Mouse (Mus musculus): ENCODE results near the gene Cers1.

Cers1 gene

GRCm38 (mm10) chr8:70315624-70316510, at the start of gene Cers1:
Gene Cers1, plus strand, starts transcription at chr8:70315775.
- DNase-seq (ENCODE audit: low read depth, low spot score): peak; percentile 40
- Histone ChIP-seq H3K36me3 (ENCODE audit: control insufficient read depth, insufficient read depth, low read length, poor library complexity, severe bottlenecking) (peaks cover 2% of the 10 kb centered on the region; the same call in 1 of the 2 replicates), H3K27me3 (ENCODE audit: control insufficient read depth, insufficient read depth, low read length, poor library complexity, severe bottlenecking) (no peaks in the 10 kb centered on the region)

DNA sequence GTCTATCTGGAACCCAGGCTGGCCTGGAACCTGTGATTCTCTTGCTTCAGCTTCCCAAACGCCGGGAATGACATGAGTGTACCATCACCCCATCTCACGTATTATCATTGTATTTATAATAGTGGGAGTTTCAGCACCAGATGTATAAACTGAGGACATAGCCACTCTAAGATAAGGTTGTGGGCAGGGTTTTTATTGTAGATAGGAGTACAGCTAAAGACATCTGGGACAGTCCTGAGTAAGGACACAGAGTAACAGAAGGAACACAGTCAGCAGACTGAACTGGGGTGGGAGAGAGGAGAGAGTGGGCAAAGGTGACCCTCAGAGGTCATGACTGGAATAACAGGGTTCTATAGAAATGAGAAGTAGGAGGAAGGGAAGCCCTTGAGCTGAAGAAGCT, 47.9 kb upstream of the Cers1 start:
- H3K27me3 ChIP-seq (ENCODE audit: control insufficient read depth, insufficient read depth, low read length, poor library complexity, severe bottlenecking): no peaks in the 10 kb centered on the region; the same call in 1 of the 2 replicates
- DNase-seq (ENCODE audit: low read depth, low spot score): no peak
- peaks cover 2% of the 10 kb centered on the region; the same call in 1 of the 2 replicates for H3K36me3 ChIP-seq (ENCODE audit: control insufficient read depth, insufficient read depth, low read length, poor library complexity, severe bottlenecking)

- H3K27me3 ChIP-seq (ENCODE audit: control insufficient read depth, insufficient read depth, low read length, poor library complexity, severe bottlenecking): no peaks in the 10 kb centered on the region; the same call in 1 of the 2 replicates
- H3K36me3 ChIP-seq (ENCODE audit: control insufficient read depth, insufficient read depth, low read length, poor library complexity, severe bottlenecking): 0 out of 2 replicates have a peak, but pooled peaks cover 2% of the 10 kb centered on the region
- DNase-seq (ENCODE audit: low read depth, low spot score): no peak
These were observed 47.3 kb upstream of the Cers1 start for GRCm38 (mm10) chr8:70268311-70268710.

- 0 out of 2 replicates have a peak, but pooled peaks cover 2% of the 10 kb centered on the region for H3K36me3 ChIP-seq (ENCODE audit: control insufficient read depth, insufficient read depth, low read length, poor library complexity, severe bottlenecking)
- no peaks in the 10 kb centered on the region; the same call in 1 of the 2 replicates for H3K27me3 ChIP-seq (ENCODE audit: control insufficient read depth, insufficient read depth, low read length, poor library complexity, severe bottlenecking)
- DNase-seq (ENCODE audit: low read depth, low spot score): peak; percentile 29
These were observed 46.6 kb upstream of the Cers1 start for GRCm38 (mm10) chr8:70268799-70269565.

- no peaks in the 10 kb centered on the region for H3K36me3 ChIP-seq (ENCODE audit: control insufficient read depth, insufficient read depth, low read length, poor library complexity, severe bottlenecking)
- no peak for DNase-seq (ENCODE audit: low read depth, low spot score)
- no peaks in the 10 kb centered on the region for H3K27me3 ChIP-seq (ENCODE audit: control insufficient read depth, insufficient read depth, low read length, poor library complexity, severe bottlenecking)
These were observed 42.6 kb upstream of the Cers1 start for GRCm38 (mm10) chr8:70272949-70273348.

GRCm38 (mm10) chr8:70274350-70274749, 41.2 kb upstream of the Cers1 start:
- DNase-seq (ENCODE audit: low read depth, low spot score): no peak
- Histone ChIP-seq H3K27me3 (ENCODE audit: control insufficient read depth, insufficient read depth, low read length, poor library complexity, severe bottlenecking) (no peaks in the 10 kb centered on the region), H3K36me3 (ENCODE audit: control insufficient read depth, insufficient read depth, low read length, poor library complexity, severe bottlenecking) (no peaks in the 10 kb centered on the region)

DNA sequence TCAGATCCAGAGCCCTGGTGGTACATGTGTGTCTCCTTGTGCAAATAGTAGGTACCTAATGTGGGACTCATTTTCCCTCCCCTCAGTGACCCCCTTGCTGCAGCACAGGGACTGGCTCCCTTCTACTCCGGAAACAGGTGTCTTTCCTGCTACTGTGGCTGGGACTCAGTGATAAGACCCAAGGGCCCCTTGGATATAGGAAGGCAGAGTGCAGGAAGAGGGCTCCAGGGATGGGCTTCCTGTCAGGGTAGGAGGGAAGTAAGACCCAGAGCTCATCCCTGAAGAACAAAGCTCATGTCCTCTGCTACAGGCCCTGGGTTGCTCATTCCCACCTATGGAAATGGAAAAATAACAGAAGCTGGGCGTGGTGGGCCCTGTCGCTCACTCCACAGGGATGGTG, 39.1 kb upstream of the Cers1 start:
- Histone ChIP-seq H3K27me3 (ENCODE audit: control insufficient read depth, insufficient read depth, low read length, poor library complexity, severe bottlenecking) (no peaks in the 10 kb centered on the region), H3K36me3 (ENCODE audit: control insufficient read depth, insufficient read depth, low read length, poor library complexity, severe bottlenecking) (no peaks in the 10 kb centered on the region)
- no peak for DNase-seq (ENCODE audit: low read depth, low spot score)

DNA sequence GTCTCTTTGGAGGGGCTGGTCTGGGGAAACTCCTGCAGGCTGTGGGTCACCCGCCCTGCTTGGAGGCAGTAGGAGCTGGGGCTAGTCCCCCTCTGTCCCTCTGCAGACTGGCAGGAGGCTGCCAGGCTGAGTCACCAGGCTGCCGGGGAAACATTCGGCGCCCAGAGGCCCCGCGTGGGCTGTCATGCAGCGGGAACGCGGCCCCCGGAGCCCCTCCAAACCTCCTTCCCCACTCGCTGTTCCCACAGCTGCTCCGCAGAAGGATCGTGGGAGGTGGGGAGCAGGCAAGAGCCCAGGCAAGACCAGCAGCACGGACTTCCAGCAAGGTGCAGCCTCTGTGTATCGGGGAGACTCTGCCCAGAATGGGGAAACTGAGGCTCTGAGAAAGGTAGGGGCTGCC, 37.4 kb upstream of the Cers1 start:
- DNase-seq (ENCODE audit: low read depth, low spot score): no peak
- no peaks in the 10 kb centered on the region for H3K27me3 ChIP-seq (ENCODE audit: control insufficient read depth, insufficient read depth, low read length, poor library complexity, severe bottlenecking)
- H3K36me3 ChIP-seq (ENCODE audit: control insufficient read depth, insufficient read depth, low read length, poor library complexity, severe bottlenecking): no peaks in the 10 kb centered on the region

- Histone ChIP-seq H3K27me3 (ENCODE audit: control insufficient read depth, insufficient read depth, low read length, poor library complexity, severe bottlenecking) (no peaks in the 10 kb centered on the region), H3K36me3 (ENCODE audit: control insufficient read depth, insufficient read depth, low read length, poor library complexity, severe bottlenecking) (no peaks in the 10 kb centered on the region)
These were observed 36.3 kb upstream of the Cers1 start for GRCm38 (mm10) chr8:70279266-70279665.

GRCm38 (mm10) chr8:70281001-70281400, 34.6 kb upstream of the Cers1 start:
- no peaks in the 10 kb centered on the region for H3K36me3 ChIP-seq (ENCODE audit: control insufficient read depth, insufficient read depth, low read length, poor library complexity, severe bottlenecking)
- H3K27me3 ChIP-seq (ENCODE audit: control insufficient read depth, insufficient read depth, low read length, poor library complexity, severe bottlenecking): no peaks in the 10 kb centered on the region
- DNase-seq (ENCODE audit: low read depth, low spot score): no peak

More at GRCm38 (mm10) chr8:70279266-70279665, 36.3 kb upstream of the Cers1 start:
- no peak for DNase-seq (ENCODE audit: low read depth, low spot score)

DNA sequence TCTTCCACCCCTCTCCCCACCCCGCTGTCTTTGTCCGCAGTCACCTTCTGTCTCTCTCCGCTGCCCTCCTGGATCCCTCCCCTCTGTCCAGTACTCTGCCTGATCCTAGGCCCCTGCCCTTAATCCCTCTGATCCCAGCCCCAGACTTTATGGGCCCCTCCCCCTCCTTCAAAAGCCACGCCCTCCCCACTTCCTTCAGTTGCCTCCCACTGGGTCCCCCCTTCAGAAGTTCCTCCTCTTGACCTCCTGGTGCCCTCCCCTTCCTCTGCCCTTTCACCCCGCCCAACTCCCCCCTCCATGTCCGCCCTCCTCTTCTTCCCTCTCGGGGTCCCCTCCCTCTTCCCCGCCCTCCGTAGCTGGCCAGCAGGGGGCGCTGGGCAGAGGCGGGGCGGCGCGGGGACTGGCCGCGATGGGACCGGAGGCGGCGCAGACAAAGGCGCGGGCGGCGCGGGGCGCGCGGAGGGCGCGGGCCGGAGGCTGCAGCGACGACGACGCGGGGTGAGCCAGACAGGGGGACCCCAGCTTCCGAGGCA, 32.9 kb upstream of the Cers1 start, which contains the start of gene Homer3:
TSS of gene Homer3 (plus strand) at position 225 of the 533 bp plus-strand sequence.
- H3K36me3 ChIP-seq (ENCODE audit: control insufficient read depth, insufficient read depth, low read length, poor library complexity, severe bottlenecking): no peaks in the 10 kb centered on the region; the same call in 1 of the 2 replicates
- H3K27me3 ChIP-seq (ENCODE audit: control insufficient read depth, insufficient read depth, low read length, poor library complexity, severe bottlenecking): no peaks in the 10 kb centered on the region
- peak; percentile 93 for DNase-seq (ENCODE audit: low read depth, low spot score)

- no peaks in the 10 kb centered on the region for H3K27me3 ChIP-seq (ENCODE audit: control insufficient read depth, insufficient read depth, low read length, poor library complexity, severe bottlenecking)
- H3K36me3 ChIP-seq (ENCODE audit: control insufficient read depth, insufficient read depth, low read length, poor library complexity, severe bottlenecking): no peaks in the 10 kb centered on the region; the same call in 1 of the 2 replicates
- peak; percentile 16 for DNase-seq (ENCODE audit: low read depth, low spot score)
These were observed 32.2 kb upstream of the Cers1 start for GRCm38 (mm10) chr8:70283136-70284077.

- Histone ChIP-seq H3K36me3 (ENCODE audit: control insufficient read depth, insufficient read depth, low read length, poor library complexity, severe bottlenecking) (no peaks in the 10 kb centered on the region; the same call in 1 of the 2 replicates), H3K27me3 (ENCODE audit: control insufficient read depth, insufficient read depth, low read length, poor library complexity, severe bottlenecking) (no peaks in the 10 kb centered on the region)
- no peak for DNase-seq (ENCODE audit: low read depth, low spot score)
These were observed 31.2 kb upstream of the Cers1 start for GRCm38 (mm10) chr8:70284421-70284820.

DNA sequence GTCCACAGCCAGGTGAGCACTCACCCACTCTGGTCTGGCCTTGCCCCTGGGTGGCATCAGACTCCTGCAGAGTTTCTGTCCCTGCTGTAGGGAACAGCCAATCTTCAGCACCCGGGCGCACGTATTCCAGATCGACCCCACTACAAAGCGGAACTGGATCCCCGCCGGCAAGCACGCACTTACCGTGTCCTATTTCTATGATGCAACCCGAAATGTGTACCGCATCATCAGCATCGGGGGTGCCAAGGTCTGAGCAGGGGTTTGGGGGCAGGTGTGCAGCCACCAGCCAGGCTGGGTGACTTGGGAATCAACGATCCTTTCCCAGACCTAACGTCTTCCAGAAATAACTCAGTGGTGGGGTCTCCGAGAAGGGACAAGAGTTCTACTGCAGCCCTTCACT, 30.3 kb upstream of the Cers1 start:
- no peaks in the 10 kb centered on the region for H3K27me3 ChIP-seq (ENCODE audit: control insufficient read depth, insufficient read depth, low read length, poor library complexity, severe bottlenecking)
- no peak for DNase-seq (ENCODE audit: low read depth, low spot score)
- no peaks in the 10 kb centered on the region; the same call in 1 of the 2 replicates for H3K36me3 ChIP-seq (ENCODE audit: control insufficient read depth, insufficient read depth, low read length, poor library complexity, severe bottlenecking)
